Mouse (Mus musculus) lung, embryonic 14.5 days (tissue): Measurements from ENCODE around the gene Safb. TPM values are rescaled to one million over a fixed set of nuclear protein-coding genes. Genes with fewer than 3 reads are reported as not detected.
"Not testable (repeated sequence)": the region's sequence is repeated elsewhere in the genome, so short reads cannot be mapped to it uniquely, and the experiment has no call there.

Source experiments
- ATAC-seq: fragments of 200-750 bp; cut with Nextera tagmentation; 2 replicates; pipeline ENCODE4 v1.8.0; 2017; ENCODE audit warnings: mild to moderate bottlenecking, moderate TSS enrichment, moderate library complexity; ENCODE audit not compliant: insufficient read depth
- DNase-seq: peaks from one replicate; pipeline ENCODE4 v3.0.0-alpha.2; 2015
- H3K27ac ChIP-seq: fragments of 300-500 bp; sonication (generic); 2 replicates; pipeline ENCODE4 v1.5.1; 2014; ENCODE audit warnings: low read depth, mild to moderate bottlenecking, moderate library complexity
- H3K27me3 ChIP-seq: fragments of 300-500 bp; sonication (generic); 2 replicates; pipeline ENCODE4 v1.6.1; 2014; ENCODE audit warnings: low read length, control low read depth; ENCODE audit not compliant: insufficient read depth
- H3K36me3 ChIP-seq: fragments of 300-500 bp; sonication (generic); 2 replicates; pipeline ENCODE4 v1.6.1; 2014; ENCODE audit warnings: control low read depth; ENCODE audit not compliant: insufficient read depth
- H3K4me1 ChIP-seq: fragments of 300-500 bp; sonication (generic); 2 replicates; pipeline ENCODE4 v1.6.1; 2014; ENCODE audit warnings: antibody characterized with exemption, control low read depth; ENCODE audit not compliant: insufficient read depth
- H3K4me2 ChIP-seq: fragments of 300-500 bp; sonication (generic); 2 replicates; pipeline ENCODE4 v1.6.1; 2014; ENCODE audit warnings: mild to moderate bottlenecking
- H3K4me3 ChIP-seq: fragments of 300-500 bp; sonication (generic); 2 replicates; pipeline ENCODE4 v1.5.1; 2014; ENCODE audit warnings: low read depth, low read length
- H3K9ac ChIP-seq: fragments of 300-500 bp; sonication (generic); 2 replicates; pipeline ENCODE4 v1.6.1; 2014
- H3K9me3 ChIP-seq: fragments of 300-500 bp; sonication (generic); 2 replicates; pipeline ENCODE4 v1.6.1; 2016; ENCODE audit warnings: low read depth, low read length, control low read depth
- CTCF ChIP-seq: IDR thresholded peaks from 2 replicates; pipeline ENCODE4 v1.5.1; 2016; ENCODE audit warnings: antibody characterized with exemption, low read depth
- WGBS: fragments of 180-500 bp; shearing (Covaris S2); extraction: QIAGEN DNeasy Blood & Tissue Kit; methylation state at CpG from one replicate; pipeline ENCODE4 v1.1.7; 2014; 5-methylcytosine and 5-hydroxymethylcytosine counted together
- polyA plus RNA-seq: library from polyadenylated mRNA; unstranded; fragments of >200 nt; fragmentation: Nextera tagmentation; extraction: Ambion mirVana; gene quantifications from 2 replicates; pipeline ENCODE4 v1.2.1, GENCODE M21; 2014

Gene Safb
- polyA plus RNA-seq, 1 experiment from 2014 or later = 87.9 TPM

DNA sequence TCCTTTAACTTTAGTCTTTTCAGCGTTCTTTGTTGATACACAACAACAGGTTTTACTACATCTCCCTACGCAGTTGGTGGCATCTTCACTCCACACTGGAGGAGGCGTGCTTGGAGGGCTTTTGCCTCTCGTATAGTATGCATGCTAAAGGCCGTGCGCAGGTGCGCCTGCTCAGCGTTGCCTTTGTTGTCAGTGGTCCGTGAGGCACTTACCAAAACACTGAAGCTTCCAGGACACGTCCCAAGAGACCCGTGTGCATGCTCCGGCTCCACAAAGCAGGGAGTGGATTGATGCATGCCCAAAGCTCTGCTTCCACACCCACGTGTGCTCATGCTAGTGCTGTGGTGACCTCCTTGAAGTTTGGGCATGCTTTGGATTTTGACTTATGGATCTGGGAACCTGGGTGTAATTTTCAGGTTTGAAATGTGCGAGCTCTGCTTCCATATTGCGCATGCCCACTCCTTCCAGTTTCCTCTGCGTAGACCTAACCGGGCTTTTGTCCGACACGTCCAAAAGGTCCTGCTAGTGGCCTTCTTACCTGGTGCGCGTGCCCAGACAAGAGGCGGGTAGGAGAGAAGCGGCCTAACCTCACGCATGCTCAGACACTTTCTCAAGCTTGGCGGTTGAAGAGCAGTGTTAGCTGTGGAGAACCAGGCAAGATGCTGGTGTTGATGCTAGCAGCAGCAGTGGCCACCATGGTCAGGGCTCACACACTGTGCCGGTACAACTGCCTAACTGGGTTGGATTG, 43.1 kb downstream of the Safb start, which contains the start of gene Catsperd:
Catsperd (plus strand) TSS at position 614 of the 748 bp plus-strand sequence.
- DNase-seq (peak; percentile 41), ATAC-seq (peak; percentile 36)
- Histone ChIP-seq H3K9ac (peak within 1 kb of the TSS; percentile 35), H3K4me1 (0 out of 2 replicates have a peak, but pooled peaks cover 5% of the 10 kb centered on the region), H3K36me3 (peaks cover 15% of the 10 kb centered on the region), H3K4me2 (peak within 1 kb of the TSS; percentile 91), H3K9me3 (no peaks in the 10 kb centered on the region), H3K4me3 (peak within 1 kb of the TSS; percentile 96), H3K27me3 (no peaks in the 10 kb centered on the region), H3K27ac (peak within 1 kb of the TSS; percentile 61)
- WGBS = 8% methylated on average over 26 of the region's 26 CpGs
- no peak for TF ChIP-seq CTCF

DNA sequence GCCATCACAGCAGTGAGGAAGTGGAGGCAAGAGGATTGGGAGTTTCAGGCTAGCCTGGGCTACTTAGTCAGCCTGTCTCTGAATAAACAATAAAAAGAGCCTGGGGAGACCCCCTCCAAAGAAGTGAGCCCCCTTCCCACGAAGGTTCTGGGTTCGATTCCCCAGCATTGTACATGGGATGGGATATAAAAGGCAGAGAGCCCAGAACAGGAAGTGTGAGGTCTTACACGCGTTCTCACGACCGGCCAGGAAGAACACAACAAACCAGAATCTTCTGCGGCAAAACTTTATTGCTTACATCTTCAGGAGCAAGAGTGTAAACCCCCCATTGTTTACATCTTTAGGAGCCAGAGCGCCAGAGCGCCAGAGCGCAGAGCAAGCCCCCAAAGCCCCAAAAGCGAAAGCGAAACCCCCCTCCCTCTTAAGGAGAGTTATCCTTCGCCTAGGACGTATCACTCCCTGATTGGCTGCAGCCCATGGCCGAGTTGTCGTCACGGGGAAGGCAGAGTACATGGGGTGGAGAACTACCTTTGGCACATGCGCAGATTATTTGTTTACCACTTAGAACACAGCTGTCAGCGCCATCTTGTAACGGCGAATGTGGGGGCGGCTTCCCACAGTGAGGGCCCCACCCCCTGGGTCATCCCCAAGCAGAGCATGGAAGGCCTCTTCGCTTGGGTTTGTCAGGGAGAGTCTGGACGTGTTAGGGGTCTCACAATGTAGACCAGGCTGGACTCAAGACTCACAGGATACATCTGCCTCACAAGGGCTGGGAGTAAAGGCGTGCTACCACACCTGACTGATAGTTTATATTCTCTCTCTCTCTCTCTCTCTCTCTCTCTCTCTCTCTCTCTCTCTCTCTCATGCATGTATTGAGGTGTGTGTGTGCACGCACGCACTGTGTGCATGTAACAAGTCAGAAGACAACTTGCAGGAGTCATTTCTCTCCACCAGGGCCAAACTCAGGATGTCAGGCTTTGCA, 45.5 kb downstream of the Safb start:
- H3K9ac ChIP-seq, DNase-seq, H3K4me1 ChIP-seq, H3K4me3 ChIP-seq, H3K27me3 ChIP-seq, H3K36me3 ChIP-seq, H3K27ac ChIP-seq, ATAC-seq, H3K9me3 ChIP-seq, H3K4me2 ChIP-seq: not testable (repeated sequence)
- 80% methylated on average over 26 of the region's 27 CpGs for WGBS

DNA sequence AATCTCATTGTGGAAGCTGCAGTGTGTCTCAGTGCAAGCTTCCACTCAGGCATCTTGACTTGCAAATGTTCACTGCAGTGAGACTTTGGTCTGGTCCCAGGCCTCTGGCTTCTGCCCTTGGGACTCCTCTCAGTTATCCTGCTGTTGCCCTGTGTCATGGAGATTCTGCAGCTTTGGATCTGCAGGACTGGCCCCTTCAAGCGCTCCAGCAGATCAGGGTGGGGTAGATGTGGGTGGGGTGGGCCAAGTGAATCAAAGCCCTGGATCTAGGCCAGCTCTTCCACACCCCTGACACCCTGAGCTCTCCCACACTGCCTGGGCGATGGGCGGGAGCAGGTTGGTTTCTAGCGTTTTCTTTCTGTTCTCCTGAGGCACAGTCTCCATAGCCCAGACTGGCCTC, 47.2 kb downstream of the Safb start:
- ATAC-seq (no peak), DNase-seq (no peak)
- H3K9me3 ChIP-seq = no peaks in the 10 kb centered on the region
- no peak overlapping the region for H3K9ac ChIP-seq
- H3K36me3 ChIP-seq = no peaks in the 10 kb centered on the region
- no peak for TF ChIP-seq CTCF
- H3K4me3 ChIP-seq = no peak overlapping the region
- no peak overlapping the region for H3K4me2 ChIP-seq
- 0 out of 2 replicates have a peak, but pooled peaks cover 5% of the 10 kb centered on the region for H3K4me1 ChIP-seq
- WGBS = 48% methylated on average over 4 of the region's 4 CpGs
- no peak overlapping the region for H3K27ac ChIP-seq
- H3K27me3 ChIP-seq = no peaks in the 10 kb centered on the region

DNA sequence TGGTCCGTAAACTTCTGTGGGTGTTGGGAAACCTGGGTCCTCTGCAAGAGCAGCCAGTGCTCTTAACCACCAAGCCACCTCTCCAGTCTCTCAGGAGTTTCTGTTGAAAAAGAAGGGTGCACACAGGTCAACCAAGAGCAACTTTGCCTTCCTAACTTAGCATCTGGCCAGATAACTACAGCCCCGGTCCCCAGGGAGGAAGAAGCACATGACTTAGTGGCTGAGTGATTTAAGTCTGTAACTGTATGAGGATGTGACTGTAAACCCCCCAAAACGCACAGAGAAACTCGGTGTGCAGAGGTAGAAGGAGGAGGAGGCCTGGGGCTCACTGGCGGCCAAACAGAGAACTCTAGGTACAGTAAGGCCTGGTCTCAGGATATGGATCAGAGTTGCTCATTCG, 49.4 kb downstream of the Safb start:
- no peak for TF ChIP-seq CTCF
- ATAC-seq (no peak), DNase-seq (no peak)
- Histone ChIP-seq H3K36me3 (no peaks in the 10 kb centered on the region), H3K27me3 (no peaks in the 10 kb centered on the region), H3K27ac (no peak overlapping the region), H3K4me1 (no peaks in the 10 kb centered on the region), H3K4me3 (no peak overlapping the region), H3K9me3 (no peaks in the 10 kb centered on the region), H3K4me2 (no peak overlapping the region), H3K9ac (no peak overlapping the region)
- 81% methylated on average over 6 of the region's 6 CpGs for WGBS

DNA sequence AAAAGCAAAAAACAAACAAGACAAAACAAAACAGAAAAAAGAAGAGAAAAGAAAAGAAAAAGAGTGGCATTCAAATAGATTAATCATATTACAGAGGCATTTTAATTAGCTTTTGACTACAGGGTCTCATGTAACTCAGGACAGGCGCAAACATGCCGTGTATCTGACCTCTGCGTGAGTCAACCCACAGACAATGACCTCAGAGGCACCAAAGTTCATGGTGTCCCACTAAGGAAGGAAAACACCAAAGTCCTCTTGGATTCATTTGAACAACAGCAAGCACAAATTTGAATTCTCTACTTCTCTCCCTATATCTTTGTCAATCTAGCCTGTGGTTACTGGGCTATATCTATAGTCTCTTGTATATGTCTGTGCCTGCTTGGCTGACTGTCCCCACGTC, 58.6 kb downstream of the Safb start:
- Histone ChIP-seq H3K27ac (no peak overlapping the region), H3K4me3 (no peak overlapping the region), H3K9me3 (no peaks in the 10 kb centered on the region), H3K27me3 (no peaks in the 10 kb centered on the region), H3K4me2 (no peak overlapping the region), H3K4me1 (no peaks in the 10 kb centered on the region), H3K36me3 (no peaks in the 10 kb centered on the region), H3K9ac (no peak overlapping the region)
- ATAC-seq = no peak
- no peak for TF ChIP-seq CTCF
- WGBS = 72% methylated on average over 4 of the region's 4 CpGs
- DNase-seq = no peak

DNA sequence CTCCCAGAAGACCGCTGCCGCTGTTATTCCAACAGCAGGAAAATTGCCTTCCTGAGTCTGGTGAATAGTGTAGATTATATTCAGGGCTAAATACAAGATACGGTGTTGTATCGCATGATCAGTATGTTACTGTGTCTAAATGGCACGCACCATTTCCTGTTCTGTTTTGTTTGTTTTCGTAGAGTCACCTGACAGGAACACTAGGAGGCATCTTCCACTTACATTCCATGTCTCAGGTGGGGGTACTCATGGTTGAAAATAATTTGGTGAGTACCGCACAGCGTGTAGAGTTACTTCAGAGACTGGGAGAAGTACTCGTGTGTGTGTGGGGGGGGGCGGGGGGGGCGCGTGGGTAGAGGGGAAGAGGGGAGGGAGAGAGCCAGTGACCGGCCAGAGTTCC, 62.9 kb downstream of the Safb start:
- no peak for TF ChIP-seq CTCF
- 32% methylated on average over 13 of the region's 13 CpGs for WGBS
- no peak overlapping the region for H3K4me2 ChIP-seq

DNA sequence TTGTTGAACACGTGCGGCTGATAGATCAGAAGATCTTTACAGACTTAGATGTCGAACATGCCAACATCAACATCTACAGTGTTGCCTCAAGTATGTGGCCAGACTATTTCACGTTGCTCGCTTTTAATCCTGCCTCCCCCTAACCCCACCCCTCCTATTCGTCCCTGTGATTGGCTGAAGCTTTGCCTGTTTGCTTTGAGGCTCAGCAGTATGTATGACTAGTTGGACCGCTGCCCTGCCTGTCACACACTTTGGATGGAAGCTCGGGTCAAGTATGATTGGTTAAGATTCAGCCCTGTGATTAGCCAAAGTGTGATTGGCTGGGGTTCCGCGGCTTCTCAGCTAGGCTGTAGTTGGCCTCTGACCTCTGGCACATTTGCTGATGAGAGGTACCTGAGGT, 67.2 kb downstream of the Safb start:
- Histone ChIP-seq H3K27me3 (no peaks in the 10 kb centered on the region), H3K4me3 (no peak overlapping the region), H3K9ac (no peak overlapping the region), H3K36me3 (no peaks in the 10 kb centered on the region), H3K27ac (no peak overlapping the region), H3K4me2 (no peak overlapping the region), H3K4me1 (no peaks in the 10 kb centered on the region), H3K9me3 (no peaks in the 10 kb centered on the region)
- no peak for TF ChIP-seq CTCF
- ATAC-seq (peak; percentile 63; the same call in 1 of the 2 replicates), DNase-seq (peak; percentile 62)
- 30% methylated on average over 10 of the region's 10 CpGs for WGBS

More for the DNA sequence above, 62.9 kb downstream of the Safb start:
- Histone ChIP-seq H3K27me3 (no peaks in the 10 kb centered on the region), H3K36me3 (no peaks in the 10 kb centered on the region), H3K4me3 (no peak overlapping the region), H3K4me1 (no peaks in the 10 kb centered on the region), H3K9ac (no peak overlapping the region), H3K27ac (no peak overlapping the region), H3K9me3 (no peaks in the 10 kb centered on the region)
- no peak for DNase-seq
- ATAC-seq = 0 out of 2 replicates have a peak, but pooled peaks have one; percentile 4
